Mouse (Mus musculus) heart, adult 9 months (tissue): ENCODE data around the gene Trp53inp2.

Source experiments
- DNase-seq, 2 experiments: peaks; one replicate each; pipeline ENCODE4 v3.0.0; 2022; ENCODE audit warnings: low spot score in 2 of 2

The Trp53inp2 gene

GRCm38 (mm10) chr2:155380261-155381059, at the start of gene Trp53inp2:
TSS of gene Trp53inp2 (plus strand) at chr2:155381059.
- no peak for DNase-seq

- no peak for DNase-seq
Observed at GRCm38 (mm10) chr2:155331351-155331750, 49.5 kb upstream of the Trp53inp2 start.

- no peak for DNase-seq
Observed at GRCm38 (mm10) chr2:155333421-155333820, 47.4 kb upstream of the Trp53inp2 start.

GRCm38 (mm10) chr2:155335231-155335630, 45.6 kb upstream of the Trp53inp2 start:
- no peak for DNase-seq

- DNase-seq: no peak
Observed at GRCm38 (mm10) chr2:155336254-155336653, 44.6 kb upstream of the Trp53inp2 start.

GRCm38 (mm10) chr2:155340166-155340565, 40.7 kb upstream of the Trp53inp2 start:
- DNase-seq: no peak

- no peak for DNase-seq
Observed at GRCm38 (mm10) chr2:155346670-155347069, 34.2 kb upstream of the Trp53inp2 start.

GRCm38 (mm10) chr2:155354402-155354801, 26.5 kb upstream of the Trp53inp2 start:
- no peak for DNase-seq

- peak; percentile 88 to 93 for DNase-seq
Observed at GRCm38 (mm10) chr2:155356971-155357591, 23.8 kb upstream of the Trp53inp2 start, which contains the start of gene Pigu. TSS of gene Pigu (minus strand) at chr2:155357430.

- DNase-seq: no peak
Observed at GRCm38 (mm10) chr2:155357686-155358399, 23.0 kb upstream of the Trp53inp2 start.

GRCm38 (mm10) chr2:155367635-155368284, 13.1 kb upstream of the Trp53inp2 start:
- no peak for DNase-seq

GRCm38 (mm10) chr2:155369333-155369883, 11.5 kb upstream of the Trp53inp2 start:
- DNase-seq: peak; percentile 75 to 76

- peak in 1 of 2 experiments; percentile 54 for DNase-seq
Observed at GRCm38 (mm10) chr2:155372451-155372850, 8.4 kb upstream of the Trp53inp2 start.

- DNase-seq: no peak
Observed at GRCm38 (mm10) chr2:155373302-155373701, 7.6 kb upstream of the Trp53inp2 start.

- DNase-seq: no peak
Observed at GRCm38 (mm10) chr2:155373886-155374285, 7.0 kb upstream of the Trp53inp2 start.

GRCm38 (mm10) chr2:155374521-155374920, 6.3 kb upstream of the Trp53inp2 start:
- DNase-seq: no peak

- DNase-seq: no peak
Observed at GRCm38 (mm10) chr2:155376191-155376590, 4.7 kb upstream of the Trp53inp2 start.

GRCm38 (mm10) chr2:155381060-155381437, 190 bp downstream of the Trp53inp2 start:
- no peak for DNase-seq

- DNase-seq: peak; percentile 96 to 97
Observed at GRCm38 (mm10) chr2:155381643-155382331, 928 bp downstream of the Trp53inp2 start.

GRCm38 (mm10) chr2:155382332-155382700, 1.5 kb downstream of the Trp53inp2 start:
- no peak for DNase-seq
